Mouse (Mus musculus) right cerebral cortex, adult 2 months (tissue): ENCODE results near the gene Gucy2d.

ENCODE experiments used
- DNase-seq, 2 experiments: peaks; one replicate each; pipeline ENCODE4 v3.0.0; 2021 to 2022; ENCODE audit warnings: low spot score in 2 of 2

The Gucy2d gene

GRCm38 (mm10) chr7:98489623-98490084 lies 49.4 kb downstream of the Gucy2d start:
- peak; percentile 53 to 62 for DNase-seq

- DNase-seq, result no peak
Observed at GRCm38 (mm10) chr7:98490328-98490727, 50.1 kb downstream of the Gucy2d start.

GRCm38 (mm10) chr7:98490911-98491310 lies 50.7 kb downstream of the Gucy2d start:
- no peak for DNase-seq

- no peak for DNase-seq
Observed at GRCm38 (mm10) chr7:98491451-98492200, 51.4 kb downstream of the Gucy2d start.

GRCm38 (mm10) chr7:98492331-98492730 lies 52.1 kb downstream of the Gucy2d start:
- no peak for DNase-seq

GRCm38 (mm10) chr7:98493307-98493706 lies 53.1 kb downstream of the Gucy2d start:
- no peak for DNase-seq

- DNase-seq, result no peak
Observed at GRCm38 (mm10) chr7:98493901-98494480, 53.8 kb downstream of the Gucy2d start.

GRCm38 (mm10) chr7:98495591-98495990 lies 55.4 kb downstream of the Gucy2d start:
- DNase-seq, result no peak

GRCm38 (mm10) chr7:98497451-98497850 lies 57.2 kb downstream of the Gucy2d start:
- no peak for DNase-seq

- DNase-seq, result no peak
Observed at GRCm38 (mm10) chr7:98498101-98498500, 57.9 kb downstream of the Gucy2d start.

GRCm38 (mm10) chr7:98498656-98499560 lies 58.7 kb downstream of the Gucy2d start:
- no peak for DNase-seq

- no peak for DNase-seq
Observed at GRCm38 (mm10) chr7:98499561-98500292, 59.5 kb downstream of the Gucy2d start.

- no peak for DNase-seq
Observed at GRCm38 (mm10) chr7:98500470-98500869, 60.3 kb downstream of the Gucy2d start.

GRCm38 (mm10) chr7:98501078-98501477 lies 60.9 kb downstream of the Gucy2d start:
- DNase-seq, result no peak

GRCm38 (mm10) chr7:98502921-98503320 lies 62.7 kb downstream of the Gucy2d start:
- no peak for DNase-seq

GRCm38 (mm10) chr7:98503951-98504647 lies 63.9 kb downstream of the Gucy2d start:
- no peak for DNase-seq

- no peak for DNase-seq
Observed at GRCm38 (mm10) chr7:98504726-98505314, 64.6 kb downstream of the Gucy2d start.

GRCm38 (mm10) chr7:98505664-98506063 lies 65.4 kb downstream of the Gucy2d start:
- DNase-seq, result no peak

- no peak for DNase-seq
Observed at GRCm38 (mm10) chr7:98510961-98511958, 71.0 kb downstream of the Gucy2d start.
